Mouse (Mus musculus) embryonic fibroblast, embryonic 13.5 days (primary cell): ENCODE measurements at regions not wholly inside any gene's neighbourhood (a gene's known extent, or its start where the extent isn't known, plus 50 kb on each side); places are given as distances from the start of the nearest gene placed in this dataset.
"Not testable (repeated sequence)": the region's sequence is repeated elsewhere in the genome, so short reads cannot be mapped to it uniquely, and the experiment has no call there.

Source experiments
- H3K27ac ChIP-seq: 2 replicates; pipeline ENCODE4 v1.5.1; 2012; ENCODE audit warnings: low read length, control low read depth, inconsistent platforms; ENCODE audit not compliant: insufficient read depth
- H3K4me1 ChIP-seq: 2 replicates; pipeline ENCODE4 v1.6.1; 2011; ENCODE audit warnings: low read length; ENCODE audit not compliant: control insufficient read depth, insufficient read depth
- H3K4me3 ChIP-seq: 2 replicates; pipeline ENCODE4 v1.5.1; 2011; ENCODE audit warnings: mild to moderate bottlenecking, control low read depth, low read length; ENCODE audit not compliant: insufficient read depth
- CTCF ChIP-seq: IDR thresholded peaks from 2 replicates; pipeline ENCODE4 v1.5.1; 2011; ENCODE audit warnings: mild to moderate bottlenecking, control low read depth, low read length, moderate library complexity, borderline replicate concordance; ENCODE audit not compliant: insufficient read depth
- POLR2A ChIP-seq: IDR thresholded peaks from 2 replicates; pipeline ENCODE4 v1.6.1; 2011; ENCODE audit warnings: low read depth, mild to moderate bottlenecking, control low read depth, low read length, moderate library complexity

GRCm38 (mm10) chr13:6855199-6856148 is 206.9 kb upstream of the Pfkp start:
- TF ChIP-seq CTCF (no peak), POLR2A (no peak)
- Histone ChIP-seq H3K4me1 (no peaks in the 10 kb centered on the region), H3K27ac (no peak overlapping the region), H3K4me3 (no peak overlapping the region)

GRCm38 (mm10) chr13:6837446-6837845 is 188.9 kb upstream of the Pfkp start:
- H3K4me3 ChIP-seq = no peak overlapping the region
- no peaks in the 10 kb centered on the region for H3K4me1 ChIP-seq
- no peak overlapping the region for H3K27ac ChIP-seq
- TF ChIP-seq CTCF (no peak), POLR2A (no peak)

GRCm38 (mm10) chr13:6837075-6837422 is 188.5 kb upstream of the Pfkp start:
- Histone ChIP-seq H3K4me3 (no peak overlapping the region), H3K27ac (no peak overlapping the region), H3K4me1 (no peaks in the 10 kb centered on the region)
- TF ChIP-seq CTCF (no peak), POLR2A (no peak)

GRCm38 (mm10) chr13:6836351-6837074 is 187.9 kb upstream of the Pfkp start:
- Histone ChIP-seq H3K27ac (no peak overlapping the region), H3K4me1 (no peaks in the 10 kb centered on the region), H3K4me3 (no peak overlapping the region)
- TF ChIP-seq POLR2A = no peak
- TF ChIP-seq CTCF = 0 out of 2 replicates have a peak, but pooled peaks have one; percentile 32

GRCm38 (mm10) chr13:6829882-6830281 is 181.3 kb upstream of the Pfkp start:
- TF ChIP-seq POLR2A (no peak), CTCF (no peak)
- Histone ChIP-seq H3K4me3 (no peak overlapping the region), H3K4me1 (no peaks in the 10 kb centered on the region), H3K27ac (no peak overlapping the region)

- TF ChIP-seq POLR2A = no peak
- no peak for TF ChIP-seq CTCF
- Histone ChIP-seq H3K27ac (no peak overlapping the region), H3K4me1 (no peaks in the 10 kb centered on the region), H3K4me3 (no peak overlapping the region)
These were observed 180.8 kb upstream of the Pfkp start for GRCm38 (mm10) chr13:6829346-6829745.

GRCm38 (mm10) chr13:6828601-6829330 is 180.2 kb upstream of the Pfkp start:
- not testable (repeated sequence) for H3K4me1 ChIP-seq, H3K4me3 ChIP-seq, H3K27ac ChIP-seq

- no peak overlapping the region for H3K4me3 ChIP-seq
- H3K4me1 ChIP-seq = no peaks in the 10 kb centered on the region
- no peak overlapping the region for H3K27ac ChIP-seq
- TF ChIP-seq CTCF = no peak
- TF ChIP-seq POLR2A = no peak
These were observed 153.9 kb upstream of the Pfkp start for GRCm38 (mm10) chr13:6802243-6803157.

GRCm38 (mm10) chr13:6767936-6768588 is 119.5 kb upstream of the Pfkp start:
- TF ChIP-seq POLR2A (no peak), CTCF (no peak)
- no peaks in the 10 kb centered on the region for H3K4me1 ChIP-seq

More at GRCm38 (mm10) chr13:6767936-6768588, 119.5 kb upstream of the Pfkp start:
- Histone ChIP-seq H3K4me3 (no peak overlapping the region), H3K27ac (no peak overlapping the region)
